Mouse (Mus musculus) frontal cortex, postnatal 25 days (tissue): ENCODE data around the gene Zfp354b.

ENCODE experiments used
- DNase-seq, 2 experiments: peaks; one replicate each; pipeline ENCODE4 v3.0.0; 2022; ENCODE audit warnings: low spot score in 2 of 2

The Zfp354b gene

DNA sequence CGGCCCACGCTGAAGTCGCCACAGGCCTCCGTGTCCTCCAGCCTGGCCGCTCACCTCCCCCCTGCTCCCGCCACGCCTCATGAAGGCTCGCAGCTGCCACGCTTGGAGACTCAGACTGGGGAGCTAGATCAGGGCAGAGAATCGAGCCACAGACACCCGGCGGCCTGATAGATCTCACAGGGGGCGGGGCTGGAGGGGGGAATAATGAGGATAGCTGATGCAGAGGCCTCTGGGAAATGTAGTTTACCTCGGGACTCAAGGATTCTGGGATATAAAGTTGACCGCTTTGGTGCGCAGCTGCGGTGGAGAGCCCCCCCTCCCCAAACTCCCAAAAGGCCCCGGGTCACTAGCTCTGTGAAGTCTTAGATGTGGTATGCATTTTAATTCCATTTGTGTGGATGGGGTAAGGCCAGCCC lies at the start of gene Zfp354b:
TSS of gene Zfp354b (minus strand) at position 183 of the 416 bp plus-strand sequence.
- DNase-seq: peak; percentile 63 to 74

DNA sequence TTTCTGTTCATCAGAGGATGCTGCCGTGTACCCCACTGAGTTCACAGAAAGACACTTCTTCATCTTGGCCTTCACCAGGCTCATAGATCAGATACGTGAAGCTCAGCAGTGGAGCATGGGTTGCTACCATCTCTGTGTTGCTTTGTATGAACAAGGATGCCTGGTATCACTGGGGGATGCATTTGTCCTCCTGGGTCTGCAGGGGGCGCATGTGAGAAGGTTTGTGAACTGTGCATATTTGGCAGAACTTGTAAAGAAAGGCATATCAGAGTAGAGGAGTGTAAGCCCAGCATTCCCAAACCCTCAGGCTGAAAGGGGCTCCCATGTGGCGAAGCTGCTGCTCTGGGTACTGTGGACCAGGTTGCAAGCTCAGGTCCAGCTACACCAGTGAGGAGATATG lies 45.8 kb upstream of the Zfp354b start:
- DNase-seq: no peak

DNA sequence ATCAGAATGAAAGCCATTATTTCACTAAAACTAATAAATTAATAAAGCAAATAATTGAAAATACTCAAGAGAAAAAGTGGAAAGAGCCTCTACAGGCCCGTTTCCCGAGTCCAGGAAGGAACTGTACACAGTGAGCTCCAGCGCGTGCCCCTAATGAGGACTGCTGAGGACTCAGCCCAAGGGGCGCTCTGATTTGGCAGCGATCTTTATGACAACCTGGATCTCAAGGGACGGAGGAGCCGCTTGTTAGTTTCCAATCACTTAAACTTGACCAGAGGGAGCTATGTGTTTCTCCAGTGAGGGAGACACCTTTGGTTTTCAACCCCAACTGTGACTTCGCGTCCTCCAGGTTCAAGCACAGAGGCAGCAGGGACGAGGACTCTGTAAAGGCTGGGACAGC lies 34.8 kb upstream of the Zfp354b start, which contains the start of gene Olfr1378:
TSS of gene Olfr1378 (plus strand) at position 301 of the 400 bp plus-strand sequence.
- no peak for DNase-seq

DNA sequence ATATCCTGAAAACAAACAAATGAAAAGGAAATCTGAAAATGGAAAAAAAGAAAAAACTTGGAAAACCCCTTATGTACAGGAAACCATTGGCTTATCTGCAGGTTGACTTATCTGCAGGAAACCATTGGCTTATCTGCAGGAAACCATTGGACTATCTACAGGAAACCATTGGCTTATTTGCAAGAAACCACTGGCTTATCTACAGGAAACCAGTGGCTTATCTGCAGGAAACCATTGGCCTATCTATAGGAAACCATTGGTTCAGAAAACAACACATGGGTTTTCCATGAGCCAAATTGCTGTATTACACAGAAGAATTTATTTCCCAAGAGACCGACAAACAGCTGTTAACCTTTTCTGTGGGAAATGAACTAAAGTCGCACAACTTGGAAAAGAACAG lies 33.5 kb upstream of the Zfp354b start:
- DNase-seq: no peak

DNA sequence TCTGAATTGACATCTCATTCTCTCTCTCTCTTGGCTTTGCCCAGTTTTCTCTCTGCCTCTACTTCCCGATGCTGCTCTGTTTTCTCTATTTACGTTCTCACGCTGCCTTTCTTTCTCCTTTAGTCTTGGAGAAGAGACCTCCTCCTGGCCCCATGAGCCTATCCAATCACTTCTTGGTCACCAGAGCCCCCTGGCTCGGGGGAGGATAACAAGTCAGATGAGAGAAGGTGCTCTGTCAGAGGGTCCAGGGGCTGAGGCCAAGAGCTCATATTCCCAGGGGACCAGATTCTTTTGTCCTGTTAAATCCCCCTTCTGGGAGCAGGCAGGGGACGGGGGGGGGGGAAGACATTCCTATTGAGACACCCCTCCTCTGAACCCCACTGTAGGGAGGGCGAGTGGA lies 22.2 kb upstream of the Zfp354b start, which contains the start of gene Prop1:
TSS of gene Prop1 (minus strand) at position 101 of the 400 bp plus-strand sequence.
- no peak for DNase-seq

DNA sequence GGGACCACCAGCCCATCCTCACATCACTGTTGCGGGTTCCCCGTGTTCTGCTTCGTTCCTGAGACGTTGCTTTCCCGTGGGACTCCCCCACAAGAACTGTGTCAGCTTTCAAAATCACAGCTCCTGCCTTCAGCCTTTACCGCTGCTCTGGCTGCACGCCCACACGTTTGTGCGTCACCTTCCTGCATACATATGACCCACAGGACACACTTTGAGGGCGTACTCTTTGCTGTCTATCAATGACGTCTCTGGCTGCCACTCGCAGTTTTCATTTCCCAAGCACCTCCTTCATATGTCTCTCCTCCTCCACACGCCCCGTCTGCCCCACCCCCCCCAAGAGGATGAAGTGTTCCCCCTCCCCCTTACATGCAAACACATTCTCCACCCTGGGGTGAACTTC lies 20.9 kb upstream of the Zfp354b start:
- no peak for DNase-seq

DNA sequence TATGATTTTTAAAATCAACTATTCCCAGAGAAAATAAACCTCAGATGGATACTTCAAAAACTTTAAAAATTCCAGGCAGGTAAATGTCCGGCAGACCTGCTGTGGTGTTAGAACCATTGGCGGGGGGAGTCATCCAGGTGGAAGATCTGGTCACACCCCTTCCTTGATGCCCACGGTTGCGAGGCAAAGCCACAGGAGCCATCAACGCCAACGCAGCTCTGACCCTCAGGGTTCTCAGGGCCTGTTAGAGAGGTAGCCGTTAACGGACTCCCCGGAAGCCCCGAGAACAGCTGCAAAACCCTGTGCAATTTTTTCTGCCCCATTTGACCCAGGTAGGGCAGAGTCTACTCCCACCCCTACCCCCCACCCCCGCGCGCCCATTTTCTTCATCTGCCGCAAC lies 12.1 kb upstream of the Zfp354b start, which contains the start of gene 4933414I15Rik:
TSS of gene 4933414I15Rik (minus strand) at position 260 of the 400 bp plus-strand sequence.
- DNase-seq: no peak

DNA sequence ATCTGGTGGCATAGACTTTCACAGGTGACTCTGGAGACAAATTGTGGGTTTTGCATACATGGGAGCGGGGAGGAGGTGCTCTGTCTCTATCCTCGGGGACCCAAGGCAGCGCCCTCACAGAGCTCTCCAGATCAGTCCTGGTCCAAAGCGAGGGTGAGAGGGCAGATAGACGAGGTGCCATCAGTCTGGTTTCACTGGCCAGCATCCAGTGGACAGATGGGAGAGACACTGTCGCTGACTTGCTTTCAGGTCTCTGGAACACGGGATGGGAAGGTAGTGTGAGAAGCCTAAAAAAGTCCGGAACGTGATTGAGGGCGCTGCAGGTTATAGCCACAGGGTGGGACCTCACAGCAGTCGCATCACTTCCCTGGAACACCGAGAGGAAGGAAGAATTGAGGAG lies 11.0 kb upstream of the Zfp354b start:
- DNase-seq: no peak

DNA sequence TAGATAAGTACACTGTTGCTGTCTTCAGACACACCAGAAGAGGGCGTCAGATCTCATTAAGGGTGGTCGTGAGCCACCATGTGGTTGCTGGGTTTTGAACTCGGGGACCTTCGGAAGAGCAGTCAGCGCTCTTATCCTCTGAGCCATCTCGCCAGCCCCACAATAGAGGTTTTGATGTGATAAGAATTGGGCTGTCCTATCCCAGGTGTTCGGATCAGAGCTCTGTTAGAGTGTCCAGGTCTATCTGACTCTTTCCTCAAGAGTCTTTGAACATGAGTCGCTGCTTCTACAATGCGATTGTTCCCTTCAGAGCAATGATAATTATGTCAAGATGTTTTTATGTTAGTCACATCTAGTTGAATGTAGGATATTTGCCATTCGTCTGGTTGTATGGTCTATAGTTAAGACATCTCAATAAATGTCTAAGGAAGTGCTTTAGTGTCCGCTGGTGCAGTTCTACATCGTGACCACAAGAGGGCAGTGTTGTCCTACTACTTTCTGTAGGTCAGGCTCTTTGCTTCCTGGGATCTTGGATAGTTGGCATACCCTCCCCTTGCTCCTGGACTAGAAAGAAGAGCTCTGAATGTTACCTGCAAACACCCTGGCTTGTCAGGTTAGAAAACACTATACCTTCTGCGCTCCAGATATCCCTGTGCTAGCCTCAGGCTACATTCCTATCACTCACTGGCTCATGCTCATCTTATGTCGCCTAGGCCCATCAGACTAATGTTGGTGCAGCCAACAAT lies 8.4 kb upstream of the Zfp354b start:
- DNase-seq: no peak

DNA sequence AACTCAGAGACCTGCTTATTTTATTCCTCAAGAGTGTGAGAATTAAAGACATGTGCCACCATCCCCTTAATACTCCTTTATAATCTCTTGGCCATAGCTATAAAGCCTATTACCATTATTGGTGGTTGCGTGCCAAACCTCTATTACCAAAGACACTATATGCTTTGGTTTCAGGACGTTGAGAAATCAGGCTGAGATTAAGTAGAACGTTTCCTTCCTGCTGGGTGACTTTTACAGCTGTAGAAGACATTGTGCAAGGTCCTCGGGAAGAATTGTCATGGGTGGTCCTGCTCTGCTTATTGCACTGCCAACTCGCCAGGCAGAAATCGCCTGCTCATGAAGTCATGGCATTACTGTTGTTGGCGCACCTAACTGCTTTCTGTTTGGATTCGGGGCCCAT lies 7.0 kb upstream of the Zfp354b start:
- DNase-seq: no peak

DNA sequence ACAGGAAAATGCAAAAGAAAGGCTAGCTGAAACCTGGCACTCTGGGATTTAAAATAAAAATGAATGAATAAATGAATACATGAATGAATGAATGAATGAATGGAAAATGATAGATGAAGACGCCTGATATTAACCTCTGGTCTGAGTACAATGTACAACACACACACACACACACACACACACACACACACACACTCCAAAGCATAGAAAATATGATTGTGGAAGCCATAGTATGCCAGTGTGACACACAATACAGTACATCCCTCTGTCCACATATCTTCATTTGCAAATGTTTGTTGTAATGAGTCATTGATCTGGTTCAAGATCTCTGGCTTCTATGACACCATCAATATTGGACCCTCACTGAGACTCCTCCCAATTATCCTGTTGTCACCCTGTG lies 607 bp upstream of the Zfp354b start:
- DNase-seq: no peak

DNA sequence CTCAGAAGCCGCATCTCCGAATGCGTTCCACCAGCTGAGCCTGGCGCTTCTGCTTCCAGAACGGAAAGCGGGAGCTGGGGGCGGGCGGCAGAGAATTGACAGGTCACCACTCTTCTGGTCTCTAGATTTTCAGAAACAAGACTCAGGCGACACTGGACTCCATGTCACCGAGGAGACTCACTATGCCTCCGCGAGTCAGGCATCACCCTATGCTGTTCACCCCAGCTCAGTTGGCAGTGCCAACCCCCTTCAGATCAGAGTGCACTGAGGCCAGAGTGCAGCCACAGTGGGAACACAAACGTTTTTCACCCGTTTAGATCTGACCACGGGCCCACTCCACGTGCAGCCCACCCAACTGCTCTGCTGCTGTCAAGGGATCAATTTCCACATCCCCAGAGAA lies 412 bp downstream of the Zfp354b start:
- no peak for DNase-seq

DNA sequence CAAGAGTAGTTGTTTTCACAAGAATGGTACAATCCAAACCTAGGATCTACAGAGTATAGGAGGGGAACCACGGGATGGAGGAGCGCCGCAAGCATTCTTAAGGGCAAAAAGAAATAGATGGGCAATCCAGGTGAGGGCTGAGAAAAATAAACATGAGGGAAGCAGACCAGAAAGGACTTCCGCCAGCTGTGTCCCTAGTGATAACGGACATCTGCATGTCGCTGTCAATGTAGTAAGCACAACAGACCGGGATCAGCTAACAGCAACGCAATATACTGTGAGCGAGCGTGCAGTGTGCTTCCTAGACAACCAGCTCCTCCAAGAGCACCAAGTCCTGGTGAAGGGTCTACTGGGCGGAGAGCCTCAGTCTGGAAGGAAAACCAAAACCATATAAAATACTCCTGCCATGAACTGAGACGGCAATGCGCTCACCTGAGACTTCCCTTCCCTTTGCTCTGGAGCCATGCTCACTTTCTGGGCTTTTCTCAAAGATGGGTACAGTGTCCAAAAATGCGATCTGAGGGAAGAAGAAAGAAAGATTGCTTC lies 891 bp downstream of the Zfp354b start:
- no peak for DNase-seq

DNA sequence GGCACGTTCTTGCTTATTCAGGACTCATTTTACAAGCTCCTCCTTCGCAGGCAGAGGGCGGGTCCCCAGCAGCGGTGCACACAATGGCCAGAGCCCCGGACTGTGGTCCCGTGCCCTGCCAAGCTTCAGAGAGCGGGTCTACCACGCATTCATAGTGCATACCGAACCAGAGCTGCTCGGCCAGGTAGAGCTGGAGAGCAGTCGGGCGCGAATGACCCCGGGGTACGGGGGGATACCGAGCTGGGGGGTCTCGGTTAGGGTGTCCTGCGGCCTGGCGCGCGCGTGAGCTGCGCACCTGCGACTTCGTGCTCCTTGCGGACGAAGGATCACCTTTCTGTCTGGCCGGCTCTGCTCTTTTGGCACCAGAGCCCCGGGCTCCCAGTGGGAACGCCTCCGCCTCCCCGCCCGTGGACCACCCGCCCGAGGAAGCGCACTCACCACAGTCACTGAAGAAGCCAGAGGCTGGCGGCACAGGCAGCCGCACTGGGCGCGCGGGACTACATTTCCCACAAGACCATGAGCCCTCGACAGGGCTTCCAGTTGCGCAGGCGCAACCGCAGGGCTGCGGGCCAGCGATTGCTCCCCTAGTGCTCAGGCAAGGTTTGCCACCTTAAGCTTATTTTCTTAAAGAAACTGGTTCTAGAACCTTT lies 15.6 kb downstream of the Zfp354b start, which contains the start of gene Zfp2:
TSS of gene Zfp2 (minus strand) at position 495 of the 650 bp plus-strand sequence.
- peak; percentile 77 to 86 for DNase-seq

DNA sequence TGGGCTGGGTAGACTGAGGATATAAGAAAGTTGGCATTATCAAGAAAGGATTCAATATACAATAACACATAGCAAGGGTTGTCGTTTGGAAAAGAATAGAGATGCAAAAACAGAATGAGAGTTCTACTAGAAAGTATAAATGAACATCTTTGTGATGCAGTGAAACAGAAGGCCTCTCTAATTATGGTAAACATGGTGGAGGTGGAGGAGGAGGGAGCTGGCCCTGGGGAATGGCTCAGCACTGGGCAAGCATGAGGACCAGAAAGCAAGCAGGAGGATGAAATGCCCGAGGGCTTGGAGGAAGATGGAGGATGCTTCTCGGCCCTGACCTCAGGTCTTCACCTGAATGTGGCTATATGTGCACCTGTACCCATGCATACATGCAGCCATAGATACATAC lies 17.0 kb downstream of the Zfp354b start:
- no peak for DNase-seq

DNA sequence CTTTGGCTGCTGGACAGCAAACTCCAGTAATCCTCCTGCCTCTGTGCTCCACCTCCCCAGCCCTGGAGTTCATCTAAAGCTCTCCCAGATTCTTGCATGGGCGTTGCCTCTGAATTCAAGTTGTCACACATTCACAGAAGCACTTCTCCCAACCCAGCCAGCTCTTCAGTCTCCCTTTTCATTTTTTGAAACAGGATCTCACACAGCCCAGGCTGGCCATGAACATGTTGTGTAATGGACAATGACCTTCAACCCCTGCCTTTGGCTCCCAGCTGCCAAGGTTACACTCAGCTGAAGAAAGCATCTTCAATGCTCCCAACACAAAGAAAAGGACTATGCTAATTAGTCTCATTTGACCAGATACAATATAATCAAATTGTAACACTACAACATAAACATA lies 18.1 kb downstream of the Zfp354b start:
- DNase-seq: no peak

DNA sequence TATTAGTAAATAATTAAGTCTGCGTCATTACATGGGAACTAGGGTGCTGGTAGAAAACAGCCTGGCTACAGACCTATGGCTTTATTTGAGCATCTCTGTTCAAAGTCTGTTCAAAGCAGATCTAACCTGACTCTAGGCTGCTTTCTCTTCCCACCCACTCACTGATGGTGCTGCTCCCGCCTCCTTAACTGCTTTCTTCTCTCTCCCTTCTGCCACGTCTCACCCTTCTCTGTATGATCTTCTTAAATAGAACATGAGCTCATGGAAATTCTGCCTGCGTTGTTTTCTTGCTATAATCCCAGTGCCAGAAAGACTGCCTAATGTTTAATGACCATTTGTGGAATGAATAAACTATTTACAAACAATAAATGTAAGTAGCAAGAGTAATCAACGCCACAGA lies 23.3 kb downstream of the Zfp354b start:
- DNase-seq: no peak

DNA sequence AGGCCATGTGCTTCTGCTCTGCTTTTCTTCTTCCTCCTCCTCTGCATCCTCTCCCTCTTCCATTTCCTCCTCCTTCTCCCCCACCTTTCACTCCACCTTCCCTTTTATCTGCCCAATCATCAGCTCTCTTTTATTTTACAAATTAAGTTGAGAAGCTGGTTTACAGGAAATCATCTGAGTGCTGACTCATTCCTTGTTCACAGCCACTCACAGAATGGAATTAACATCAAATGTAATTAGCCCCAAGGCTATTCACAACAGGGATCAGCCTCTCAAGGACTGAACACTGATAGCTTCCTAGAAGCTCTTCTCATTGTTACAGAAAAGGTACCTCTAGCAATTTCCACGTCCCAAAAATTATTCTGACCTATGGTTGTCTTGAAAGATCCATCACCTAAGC lies 34.1 kb downstream of the Zfp354b start:
- DNase-seq: no peak

DNA sequence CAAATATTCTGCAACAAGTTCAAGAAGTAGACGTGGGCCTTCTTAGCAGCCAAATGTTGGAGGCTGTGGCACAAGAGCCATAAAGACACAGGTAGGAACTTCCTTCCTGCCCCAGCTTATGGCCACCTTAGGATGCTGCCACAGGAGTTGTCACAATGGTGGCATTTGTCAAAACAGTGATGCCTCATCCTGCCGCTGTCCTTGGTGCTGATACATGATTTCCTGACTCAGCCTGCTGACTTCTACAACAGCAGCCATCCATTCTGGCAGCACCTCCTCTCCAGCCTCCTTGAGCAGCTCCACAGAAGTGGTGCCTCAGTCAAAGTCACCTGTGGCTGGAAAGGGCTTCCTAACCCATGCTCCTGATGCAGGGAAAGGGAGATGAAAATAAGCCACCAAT lies 39.0 kb downstream of the Zfp354b start:
- no peak for DNase-seq

DNA sequence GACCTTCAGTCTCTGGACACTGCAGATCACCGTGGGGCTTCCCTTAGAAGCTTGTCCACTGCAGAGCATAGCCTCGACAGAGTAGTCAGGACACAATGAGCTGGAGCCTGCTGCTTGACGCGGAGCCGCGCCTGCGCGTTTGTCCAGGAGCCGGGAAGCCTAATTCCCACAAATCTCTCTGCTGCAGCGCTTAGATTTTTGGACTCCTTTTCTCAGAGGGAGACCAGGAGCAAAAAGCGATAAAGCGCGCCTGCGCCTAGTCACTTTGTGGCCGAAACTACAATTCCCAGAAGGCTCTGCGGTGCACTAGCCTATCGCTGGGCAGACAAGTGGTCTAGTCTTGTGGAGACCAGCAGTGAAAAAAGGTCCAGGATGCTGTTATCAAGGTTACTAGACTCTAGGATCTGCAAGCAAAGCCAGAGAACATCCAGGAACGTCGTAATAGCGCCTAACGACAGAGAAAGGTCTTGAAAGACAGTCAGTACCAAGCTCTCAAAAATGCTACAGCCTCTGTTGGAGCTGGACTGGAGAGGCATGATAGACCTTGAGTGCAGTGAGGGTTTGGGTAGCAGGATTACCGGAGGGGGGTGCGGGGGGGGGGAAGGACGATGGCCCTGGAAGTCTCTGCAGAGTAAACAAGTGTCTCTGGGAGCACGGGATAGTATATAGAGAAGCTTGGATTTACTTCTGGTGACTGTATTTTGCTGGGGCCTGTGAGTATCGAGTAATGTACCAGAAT lies 43.9 kb downstream of the Zfp354b start, which contains the start of gene Zfp454:
TSS of gene Zfp454 (minus strand) at position 262 of the 739 bp plus-strand sequence.
- DNase-seq: peak; percentile 82 to 88

DNA sequence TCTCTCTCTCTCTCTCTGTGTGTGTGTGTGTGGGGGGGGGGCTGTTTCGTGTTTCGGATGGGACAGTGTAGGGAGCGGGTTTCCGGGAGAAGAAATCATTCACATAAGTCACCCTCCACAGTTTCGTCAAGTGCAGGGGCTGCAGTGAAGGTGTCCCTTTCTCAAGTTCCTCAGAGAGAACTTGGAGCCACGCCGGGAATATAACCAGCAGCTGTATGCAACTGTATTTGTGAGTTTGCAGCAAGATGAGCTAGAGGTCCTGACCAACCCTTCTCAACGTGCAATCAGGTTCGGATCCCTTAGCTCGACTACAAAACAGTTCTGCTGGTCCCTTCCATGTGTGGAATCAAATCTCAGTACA lies 44.5 kb downstream of the Zfp354b start:
- peak in 1 of 2 experiments; percentile 12 for DNase-seq
